Mouse (Mus musculus): ENCODE data around the gene Plpp6. TPM values are rescaled to one million over a fixed set of nuclear protein-coding genes. Genes with fewer than 3 reads are reported as not detected.
"Not testable (repeated sequence)": the region's sequence is repeated elsewhere in the genome, so short reads cannot be mapped to it uniquely, and the experiment has no call there.

The Plpp6 gene
- total and polyA plus RNA-seq, 3 experiments: 5.3 to 6.6 (median 5.6) TPM

DNA sequence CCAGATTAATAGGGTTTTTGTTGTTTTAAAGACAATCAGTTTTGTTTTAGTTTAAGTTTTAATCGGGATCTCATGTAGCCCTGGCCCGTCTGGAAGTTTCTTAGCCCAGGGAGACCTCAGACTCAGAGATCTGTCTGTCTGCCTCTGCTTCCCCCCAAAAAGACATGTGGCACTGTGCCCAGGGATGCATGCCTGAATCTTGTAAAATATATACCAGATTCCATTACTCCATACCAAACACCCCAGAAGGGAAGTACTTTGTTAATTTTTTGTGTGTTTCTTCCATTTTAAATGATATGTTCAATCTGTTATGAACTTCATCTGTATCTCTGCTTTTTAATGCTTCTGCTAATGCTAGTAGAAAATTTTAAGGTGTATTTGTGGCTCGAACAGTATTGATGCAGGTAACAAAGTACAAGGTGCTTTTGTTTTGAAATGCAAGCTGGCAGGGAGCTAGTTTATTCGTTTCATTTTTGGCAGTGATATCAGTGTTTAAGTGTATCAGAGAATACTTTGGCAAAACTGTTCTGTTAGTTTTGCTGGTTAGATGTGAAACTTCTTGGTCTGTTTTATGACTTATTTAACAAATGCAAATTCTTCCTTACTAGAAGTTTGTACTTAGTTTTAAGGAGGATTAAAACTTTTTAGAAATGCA, 34.4 kb downstream of the Plpp6 start:
- Histone ChIP-seq H3K9ac (ENCODE audit: insufficient read depth, low read depth) (no peak overlapping the region), H3K27ac (ENCODE audit: insufficient read depth, low read depth) (no peak overlapping the region), H3K4me2 (ENCODE audit: insufficient read depth, low read depth, poor library complexity, severe bottlenecking) (no peak overlapping the region), H3K4me3 (replicated peaks in 1 of 3; ENCODE audit: low read depth in 2 of 3, low read length in 2 of 3, poor library complexity in 1 of 3) (no peak overlapping the region), H3K36me3 (replicated peaks in 1 of 2; ENCODE audit: control insufficient read depth in 1 of 2, insufficient read depth in 1 of 2, low read length in 1 of 2) (peaks cover 42 to 81% of the 10 kb centered on the region in 2 experiments), H3K4me1 (ENCODE audit: control insufficient read depth in 1 of 2, insufficient read depth in 2 of 2) (no peaks in the 10 kb centered on the region), H3K27me3 (replicated peaks) (no peaks in the 10 kb centered on the region), H3K79me2 (replicated peaks; ENCODE audit: control insufficient read depth, extremely low read depth, insufficient read depth, poor library complexity, severe bottlenecking) (peaks cover 7% of the 10 kb centered on the region), H3K9me3 (replicated peaks; ENCODE audit: low read length) (no peaks in the 10 kb centered on the region)
- no peak for DNase-seq (ENCODE audit: extremely low read depth)
- dilution Hi-C loops (cut with MboI; ENCODE audit: extremely low pct_ligation_motif_present, extremely low pct_unique_long_range_greater_than_20kb, low sequenced_read_pairs) (no loop called here), in situ Hi-C loops (cut with MboI; ENCODE audit: low pct_ligation_motif_present, low pct_unique_long_range_greater_than_20kb, low sequenced_read_pairs) (no loop called here)
- TF ChIP-seq TCF12 (IDR thresholded peaks at IDR 0.05; ENCODE audit: low read depth, low read length) (no peak), PAX5 (IDR thresholded peaks at IDR 0.05; ENCODE audit: low read length) (no peak), POLR2AphosphoS2 (IDR thresholded peaks at IDR 0.05; ENCODE audit: low read depth, low read length) (no peak), MEF2A (IDR thresholded peaks at IDR 0.05; ENCODE audit: borderline replicate concordance, low read depth, low read length) (no peak), EP300 (IDR thresholded peaks at IDR 0.05; ENCODE audit: low read length) (no peak), MYC (IDR thresholded peaks at IDR 0.05; ENCODE audit: low read depth, low read length) (no peak), CHD1 (IDR thresholded peaks at IDR 0.05; ENCODE audit: low read depth, low read length) (no peak), MAX (IDR thresholded peaks at IDR 0.05; ENCODE audit: low read length) (no peak), RAD21 (IDR thresholded peaks at IDR 0.05; ENCODE audit: low read depth, low read length) (no peak), JUND (conservative IDR thresholded peaks at IDR 0.05; ENCODE audit: low read depth, low read length) (no peak), SIN3A (IDR thresholded peaks at IDR 0.05; ENCODE audit: low read length) (no peak), UBTF (IDR thresholded peaks at IDR 0.05; ENCODE audit: low read depth, low read length) (no peak), JUN (IDR thresholded peaks at IDR 0.05; ENCODE audit: insufficient read depth, low read depth, low read length) (no peak), TBP (conservative IDR thresholded peaks at IDR 0.05; ENCODE audit: low read depth, low read length) (no peak), KAT2A (IDR thresholded peaks at IDR 0.05; ENCODE audit: insufficient replicate concordance, low read length) (no peak)

DNA sequence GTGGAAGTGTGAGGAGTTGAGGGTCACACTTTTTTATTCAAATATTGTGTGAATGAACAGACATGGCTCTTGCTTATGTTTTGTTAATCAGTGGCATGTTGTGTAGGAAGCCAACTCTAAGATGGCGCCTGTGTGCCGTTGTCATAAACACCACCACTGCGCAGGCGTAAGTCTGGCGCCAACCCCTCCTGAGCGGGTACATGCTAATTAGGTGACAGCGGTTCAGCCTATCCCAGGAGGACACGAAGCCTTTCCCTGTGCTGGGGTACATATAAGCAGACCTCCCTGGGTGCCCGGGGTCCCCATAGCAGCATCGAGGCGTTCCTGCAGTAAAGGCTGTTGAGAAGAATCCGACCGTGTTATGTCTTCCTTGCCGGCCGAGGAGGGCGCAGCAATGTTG, 36.6 kb downstream of the Plpp6 start:
- H3K36me3 ChIP-seq (replicated peaks in 1 of 2; ENCODE audit: control insufficient read depth in 1 of 2, insufficient read depth in 1 of 2, low read length in 1 of 2): peaks cover 39 to 73% of the 10 kb centered on the region in 2 experiments
- H3K4me3 ChIP-seq (replicated peaks in 1 of 3; ENCODE audit: low read depth in 2 of 3, low read length in 2 of 3, poor library complexity in 1 of 3); H3K27me3 ChIP-seq (replicated peaks); H3K4me2 ChIP-seq (ENCODE audit: insufficient read depth, low read depth, poor library complexity, severe bottlenecking); H3K9me3 ChIP-seq (replicated peaks; ENCODE audit: low read length); H3K79me2 ChIP-seq (replicated peaks; ENCODE audit: control insufficient read depth, extremely low read depth, insufficient read depth, poor library complexity, severe bottlenecking); in situ Hi-C loops (cut with MboI; ENCODE audit: low pct_ligation_motif_present, low pct_unique_long_range_greater_than_20kb, low sequenced_read_pairs); H3K27ac ChIP-seq (ENCODE audit: insufficient read depth, low read depth); DNase-seq (ENCODE audit: extremely low read depth); dilution Hi-C loops (cut with MboI; ENCODE audit: extremely low pct_ligation_motif_present, extremely low pct_unique_long_range_greater_than_20kb, low sequenced_read_pairs); H3K4me1 ChIP-seq (ENCODE audit: control insufficient read depth in 1 of 2, insufficient read depth in 2 of 2); H3K9ac ChIP-seq (ENCODE audit: insufficient read depth, low read depth): not testable (repeated sequence)
